Mouse (Mus musculus) retina, embryonic 14.5 days (tissue): ENCODE data around the gene Alox5ap.

Experiments used
- DNase-seq: peaks from one replicate; pipeline ENCODE4 v3.0.0-alpha.2; 2015; ENCODE audit warnings: low spot score

Alox5ap gene

DNA sequence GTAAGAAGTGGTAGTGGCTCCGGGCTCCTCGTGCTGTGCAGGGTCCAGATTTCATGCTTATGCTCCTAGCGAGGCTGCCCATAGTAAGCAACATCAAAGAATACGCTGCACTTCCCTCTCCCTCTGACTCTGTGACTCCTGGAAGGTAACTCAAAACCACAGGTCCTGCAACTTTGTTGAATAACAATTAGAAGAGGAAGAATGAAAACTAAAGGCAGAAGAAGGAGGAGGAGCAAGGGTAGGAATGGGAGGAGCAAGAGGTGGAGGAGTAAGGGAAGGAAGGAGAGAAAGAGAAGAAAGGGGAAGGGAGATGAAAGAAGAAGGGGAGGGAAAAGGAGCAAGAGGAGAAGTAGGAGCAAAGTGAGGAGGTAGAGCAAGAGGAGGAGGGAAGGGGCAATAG lies at the start of gene Alox5ap:
Gene Alox5ap, plus strand, starts transcription at position 363 of the 400 bp plus-strand sequence.
- DNase-seq, result no peak

DNA sequence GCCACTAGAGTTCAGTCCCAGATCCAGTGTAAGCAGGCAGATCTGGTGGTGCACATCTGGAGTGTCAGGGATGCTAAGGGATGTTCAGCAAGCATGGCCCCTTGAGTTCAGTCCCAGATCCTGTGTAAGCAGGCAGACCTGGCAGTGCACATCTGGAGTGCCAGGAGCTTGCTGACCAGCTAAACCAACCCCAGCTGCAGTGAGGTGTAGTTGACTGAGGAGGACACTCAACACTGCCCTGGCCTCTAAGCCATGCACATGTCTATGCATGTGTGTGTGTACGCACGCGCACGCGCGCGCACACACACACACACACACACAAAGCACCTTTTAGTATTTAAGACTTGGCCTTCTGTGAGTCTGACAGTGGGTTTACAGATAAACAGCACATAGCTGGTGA lies 49.0 kb upstream of the Alox5ap start:
- no peak for DNase-seq

DNA sequence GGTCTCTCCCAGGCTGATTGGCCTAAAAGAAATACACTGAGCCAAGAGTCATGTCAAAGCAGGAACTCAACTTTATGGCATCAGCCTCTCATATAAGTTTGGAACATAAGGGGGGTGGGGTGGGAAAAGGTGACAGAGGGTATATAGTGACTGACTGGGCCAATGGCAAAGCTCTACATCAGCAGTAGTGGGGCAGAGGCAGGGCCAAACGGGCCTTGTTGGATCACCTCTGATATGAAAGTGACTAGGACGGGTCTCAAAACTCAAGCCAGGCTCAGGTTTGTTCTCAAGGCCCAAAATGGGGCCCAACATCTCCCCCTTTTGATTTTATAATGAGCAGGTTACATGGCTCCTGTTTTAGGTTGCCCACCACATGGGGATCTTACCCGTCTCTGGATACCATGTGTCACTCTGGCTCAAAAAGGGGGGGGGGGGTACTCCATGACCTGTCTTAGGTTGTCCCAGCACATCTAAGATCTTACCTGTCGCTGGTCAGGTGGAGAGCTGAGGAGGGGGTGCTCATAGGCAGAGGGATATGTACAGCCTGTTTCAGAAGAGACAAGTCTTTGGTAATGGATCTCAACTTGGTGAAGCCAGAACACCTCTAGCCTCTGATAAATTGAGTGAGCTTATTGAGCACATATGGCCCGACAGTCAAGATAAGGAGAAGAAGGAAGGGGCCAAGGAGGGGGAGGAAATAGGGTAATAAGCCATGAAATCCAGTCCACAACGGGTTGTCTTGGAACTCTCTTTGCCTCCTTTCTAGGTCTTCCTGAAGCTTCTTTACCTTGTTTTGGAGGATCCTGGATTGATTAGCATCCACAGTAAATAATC lies 46.8 kb upstream of the Alox5ap start:
- DNase-seq, result no peak

DNA sequence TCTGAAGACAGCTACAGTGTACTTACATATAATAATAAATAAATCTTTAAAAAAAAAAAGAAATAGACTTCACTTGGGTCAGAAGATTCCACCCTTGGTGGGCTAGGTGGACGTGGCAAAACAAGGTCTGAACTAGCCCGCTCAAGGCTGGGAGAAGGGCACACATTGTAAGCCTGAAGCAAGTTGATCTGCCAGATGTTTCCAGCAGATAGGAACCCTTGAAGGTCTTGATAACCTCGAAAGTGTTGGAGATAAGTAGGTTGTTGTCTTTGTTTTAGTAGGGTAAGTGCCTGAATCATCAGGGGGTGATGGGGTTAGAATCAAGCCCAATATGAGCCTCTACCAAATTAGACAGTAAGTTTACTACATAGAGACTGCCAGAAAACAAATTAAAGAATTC lies 45.1 kb upstream of the Alox5ap start:
- no peak for DNase-seq

- no peak for DNase-seq
Measured at GRCm38 (mm10) chr5:149221355-149221754, 43.2 kb upstream of the Alox5ap start.

- DNase-seq, result no peak
Measured at GRCm38 (mm10) chr5:149224666-149225065, 39.9 kb upstream of the Alox5ap start.

- peak; percentile 99 for DNase-seq
Measured at GRCm38 (mm10) chr5:149228700-149229618, 35.6 kb upstream of the Alox5ap start.

- no peak for DNase-seq
Measured at GRCm38 (mm10) chr5:149229619-149230339, 34.8 kb upstream of the Alox5ap start.

GRCm38 (mm10) chr5:149235002-149235401 lies 29.6 kb upstream of the Alox5ap start:
- no peak for DNase-seq

- no peak for DNase-seq
Measured at GRCm38 (mm10) chr5:149237221-149237950, 27.2 kb upstream of the Alox5ap start.

- DNase-seq, result no peak
Measured at GRCm38 (mm10) chr5:149242467-149242866, 22.1 kb upstream of the Alox5ap start.

- DNase-seq, result no peak
Measured at GRCm38 (mm10) chr5:149243053-149243452, 21.5 kb upstream of the Alox5ap start.

- no peak for DNase-seq
Measured at GRCm38 (mm10) chr5:149245391-149245964, 19.1 kb upstream of the Alox5ap start.

DNA sequence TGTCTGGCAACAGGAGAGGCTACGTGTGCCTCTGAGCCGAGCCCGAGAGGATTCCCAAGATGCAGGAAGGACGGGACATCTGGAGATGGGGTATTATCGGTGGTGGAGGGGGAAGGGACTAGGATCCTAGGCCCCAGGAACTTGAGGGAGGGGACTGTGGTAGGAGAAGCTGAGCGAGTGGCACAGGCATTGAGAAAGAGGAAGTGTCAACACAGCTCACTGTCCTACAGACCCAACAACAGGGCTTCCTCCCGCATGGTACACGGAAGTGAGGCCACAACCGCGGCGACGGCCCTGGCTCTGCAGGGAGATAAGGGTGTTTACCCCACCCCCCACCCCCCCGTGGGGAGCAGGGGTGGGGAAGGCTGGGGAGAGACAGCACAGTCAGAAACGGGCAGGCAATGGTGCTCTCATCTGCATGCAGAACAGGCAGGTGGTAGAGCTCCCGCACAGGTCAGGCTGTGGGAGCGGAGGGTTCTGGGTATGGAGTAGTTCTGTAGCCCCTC lies 18.5 kb upstream of the Alox5ap start:
- no peak for DNase-seq

DNA sequence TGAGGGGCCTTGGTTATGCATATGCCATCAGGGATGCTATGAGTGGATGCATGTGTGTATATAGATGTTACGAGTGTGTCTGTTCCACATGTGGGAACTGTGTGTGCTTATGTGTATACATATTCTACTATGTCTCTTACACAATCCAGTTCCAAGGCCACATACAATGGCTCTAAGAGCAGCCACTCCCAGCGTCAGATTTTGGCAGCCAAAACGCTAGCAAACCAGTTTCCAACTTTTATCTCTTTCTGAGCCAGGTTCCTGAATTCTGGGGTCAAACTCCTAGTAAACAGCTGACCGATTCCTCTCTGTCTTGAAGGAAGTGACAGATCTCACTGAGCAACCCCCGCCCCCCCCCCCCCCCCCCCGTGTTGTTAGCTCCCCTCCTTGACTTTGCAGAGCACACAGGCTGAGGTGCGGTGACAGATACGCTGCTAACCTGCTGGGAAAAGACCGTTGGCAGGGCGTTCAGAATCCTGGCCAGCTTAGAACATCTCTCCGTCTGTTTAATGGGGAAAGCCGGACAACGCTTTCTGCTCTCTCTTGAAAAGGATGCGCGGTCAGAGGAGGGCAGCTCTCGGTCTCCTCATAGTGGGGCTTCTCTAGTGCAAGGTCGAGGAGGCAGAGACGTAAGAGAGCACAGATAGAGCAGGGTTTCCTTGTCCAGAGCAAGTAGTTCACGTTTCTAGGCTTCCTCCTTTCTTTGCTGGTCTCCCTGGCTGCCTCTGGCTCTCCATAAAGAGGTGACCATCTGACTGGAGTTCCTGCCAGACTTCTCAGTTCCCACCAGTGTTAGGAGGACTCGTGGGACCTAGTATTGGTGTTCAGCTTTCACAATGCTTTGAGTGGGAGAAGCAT lies 17.3 kb upstream of the Alox5ap start:
- DNase-seq, result no peak

GRCm38 (mm10) chr5:149252303-149252702 lies 12.3 kb upstream of the Alox5ap start:
- DNase-seq, result no peak

DNA sequence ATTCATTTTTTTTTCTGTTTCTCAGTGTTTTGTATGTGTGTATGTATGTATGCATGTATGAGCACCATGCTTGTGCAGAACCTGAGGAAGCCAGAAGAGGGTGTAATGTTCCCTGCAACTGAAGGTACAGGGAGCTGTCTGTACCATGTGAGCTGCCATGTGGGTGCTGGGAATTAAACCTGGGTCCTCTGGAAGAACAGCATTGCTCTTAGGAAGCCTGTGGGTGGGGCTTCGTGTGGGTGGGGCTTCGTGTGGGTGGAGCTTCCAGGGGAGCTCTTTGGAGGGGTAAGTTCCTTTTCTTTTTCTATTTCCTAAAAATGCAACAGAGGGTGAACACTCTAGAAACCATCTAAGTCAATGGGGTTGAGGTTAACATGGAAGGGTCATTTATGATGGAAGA lies 11.1 kb upstream of the Alox5ap start:
- DNase-seq, result no peak

DNA sequence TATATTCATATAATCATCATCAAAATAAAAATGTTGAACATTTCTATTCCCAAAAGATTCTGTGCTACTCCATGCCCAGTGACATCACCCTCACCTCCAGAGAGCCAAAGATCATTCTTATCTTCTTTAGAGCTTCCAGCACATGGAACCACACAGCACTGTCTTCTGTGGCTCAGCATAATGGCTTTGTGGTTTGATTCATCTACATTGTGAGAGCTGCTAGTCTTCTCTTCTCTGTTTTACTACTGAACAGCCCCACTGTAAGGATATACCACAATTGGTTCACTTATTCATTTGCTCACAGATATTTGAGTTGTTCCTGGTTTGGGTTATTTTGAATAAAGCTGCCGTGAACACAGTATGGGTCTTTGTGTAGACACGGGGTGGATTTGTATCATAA lies 9.0 kb upstream of the Alox5ap start:
- DNase-seq, result no peak

- peak; percentile 78 for DNase-seq
Measured at GRCm38 (mm10) chr5:149257518-149258281, 6.9 kb upstream of the Alox5ap start.
